Mouse (Mus musculus): ENCODE data around the gene Gm960. TPM values are rescaled to one million over a fixed set of nuclear protein-coding genes. Genes with fewer than 3 reads are reported as not detected.

Gm960 gene
- 1.2 and 1.6 TPM in 2 replicates for polyA plus RNA-seq (2015; fragmentation: Nextera tagmentation; extraction: Ambion mirVana)

DNA sequence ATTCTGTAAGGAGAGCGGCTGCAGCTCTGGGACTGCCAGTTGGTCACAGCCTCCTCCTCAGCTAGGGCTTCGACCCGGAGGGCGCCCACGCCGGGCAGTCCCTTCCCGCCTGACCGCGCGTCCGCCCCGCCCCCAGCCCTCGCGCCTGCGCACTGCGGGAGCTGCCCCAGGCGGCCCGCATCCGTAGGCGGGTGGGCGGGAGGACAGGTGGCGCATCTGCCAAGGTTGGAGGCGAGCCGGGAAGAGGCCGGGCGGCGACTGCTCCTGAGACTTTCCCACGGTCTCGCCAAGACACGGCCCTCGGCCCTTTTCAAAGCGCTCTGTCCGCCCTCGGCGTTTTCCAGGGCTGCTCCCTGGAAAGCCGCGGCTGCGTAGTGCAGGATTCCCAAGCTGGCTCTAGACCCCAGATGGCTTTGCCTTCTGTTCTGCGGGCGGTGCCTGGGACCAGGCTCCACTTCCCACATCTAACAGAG lies at the start of gene Gm960:
Gene Gm960, minus strand, starts transcription at position 464 of the 473 bp plus-strand sequence.

DNA sequence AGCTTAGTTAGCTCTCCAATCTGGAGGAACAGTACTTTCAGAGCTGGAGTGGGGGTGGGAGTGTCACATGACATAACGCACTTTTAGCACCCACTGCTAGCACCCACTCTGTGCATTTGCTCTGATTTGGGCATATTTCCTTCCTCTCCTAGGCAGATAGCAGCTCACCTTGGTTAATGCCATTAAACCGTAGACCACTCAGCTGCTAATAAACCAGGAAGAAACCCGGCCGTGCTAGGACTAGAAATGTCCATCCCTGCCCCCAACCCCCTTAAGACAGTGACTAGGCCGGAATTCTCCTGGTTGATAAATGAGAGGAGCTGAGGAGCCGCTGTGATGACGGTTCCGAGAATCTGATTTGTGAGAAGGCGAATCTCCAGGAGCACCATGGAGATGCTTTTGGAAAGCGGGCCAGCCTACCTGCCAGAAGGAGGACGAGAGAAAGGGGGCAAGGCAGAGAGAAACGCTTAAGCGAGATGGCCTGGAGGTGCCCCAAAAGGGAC lies 12.7 kb upstream of the Gm960 start, which contains the start of gene Sptbn2:
Gene Sptbn2, plus strand, starts transcription at position 70 of the 503 bp plus-strand sequence.

DNA sequence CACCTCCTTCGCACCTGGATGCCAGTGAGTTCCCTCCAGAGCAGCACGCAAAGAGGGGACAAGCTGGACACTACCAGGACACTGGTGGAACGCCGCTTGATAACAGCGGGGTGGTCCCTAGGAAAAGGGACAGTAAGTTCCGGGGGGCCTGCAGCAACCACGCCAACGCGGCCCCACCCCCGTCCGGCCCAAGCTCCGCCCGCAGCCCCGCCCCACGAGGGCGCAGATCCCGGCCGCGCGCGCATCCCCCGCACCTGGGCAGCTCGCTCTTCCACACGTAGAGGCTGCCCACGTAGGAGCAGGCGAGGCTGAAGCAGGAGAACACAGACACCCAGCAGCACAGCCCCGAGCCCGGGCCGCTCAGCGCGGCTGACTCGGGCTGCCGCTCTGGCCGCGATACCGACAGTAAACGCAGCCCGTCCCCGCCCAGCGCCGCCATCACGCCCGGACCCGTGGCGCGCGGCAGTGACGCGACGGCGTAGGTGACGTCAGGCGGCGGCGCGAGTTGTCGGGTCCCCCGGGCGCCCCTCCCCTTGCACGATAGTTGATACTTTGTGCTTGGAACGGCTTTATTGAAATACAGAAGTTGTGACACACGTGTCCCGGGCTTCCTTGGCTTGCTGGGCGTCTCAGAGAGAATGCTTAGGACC lies 73.2 kb downstream of the Gm960 start, which contains the start of gene Rce1:
Gene Rce1, minus strand, starts transcription at position 463 of the 650 bp plus-strand sequence.

DNA sequence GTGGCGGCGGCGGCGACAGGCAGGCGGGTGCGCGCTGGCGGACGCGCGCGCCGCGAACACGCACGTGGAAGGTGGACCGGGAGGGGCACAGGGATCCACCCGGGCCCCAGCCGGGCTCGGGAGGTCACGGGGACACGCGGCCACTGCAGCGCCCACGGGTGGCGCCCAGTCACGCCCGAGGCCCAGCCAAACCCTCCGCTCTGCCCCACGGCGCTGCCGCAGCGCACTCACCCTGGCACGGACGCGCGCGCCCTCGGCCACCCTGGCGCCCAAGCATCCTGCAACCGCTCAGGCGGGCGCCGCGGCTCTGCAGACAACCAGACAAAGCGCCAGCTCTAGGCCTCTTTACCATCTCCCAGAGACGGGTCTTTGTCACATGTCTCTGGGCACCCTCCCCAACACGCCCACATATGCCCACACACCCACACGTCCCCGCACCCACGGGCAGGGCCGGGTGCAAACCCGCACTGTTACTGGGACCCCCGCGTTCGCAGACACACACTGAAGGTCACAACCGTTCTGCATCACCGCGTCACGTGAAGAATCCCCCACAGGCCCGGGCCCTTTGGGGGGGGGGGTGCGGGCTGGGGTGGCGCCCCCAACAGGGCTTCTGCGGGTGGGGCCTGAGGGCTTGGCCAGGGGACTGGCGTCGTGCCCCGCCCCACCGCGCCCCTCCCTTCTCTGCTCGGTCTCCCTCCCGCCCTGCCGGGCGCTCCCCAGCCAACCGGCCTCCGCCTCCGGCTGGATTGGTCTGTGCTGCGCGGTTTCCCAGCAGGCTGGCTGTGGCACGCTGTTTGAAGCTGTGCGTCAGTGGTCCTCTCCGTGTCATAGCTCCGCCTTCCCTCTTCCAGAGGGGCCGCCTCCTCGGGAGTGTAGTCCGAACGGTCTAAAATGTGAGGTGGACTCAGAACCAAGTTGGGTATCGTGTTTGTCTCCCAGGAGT lies 83.0 kb downstream of the Gm960 start, which contains the start of gene Lrfn4:
Gene Lrfn4, minus strand, starts transcription at position 517 of the 943 bp plus-strand sequence.

Small RNAs within 50 kb of the gene (microRNA-seq; reads per million reads assigned to microRNA genes)
- not detected for gene Mir6986

Other genes with a start within 250 kb of the Gm960 start
- 0.64 and 0.74 TPM in 2 replicates for gene Syt12, start 221.2 kb downstream of the Gm960 start, polyA plus RNA-seq (2015; fragmentation: Nextera tagmentation; extraction: Ambion mirVana)
- gene 2010003K11Rik, start 200.1 kb downstream of the Gm960 start, polyA plus RNA-seq (2015; fragmentation: Nextera tagmentation; extraction: Ambion mirVana) = not detected in 2 replicates
- gene Pcx, start 188.2 kb downstream of the Gm960 start, polyA plus RNA-seq (2015; fragmentation: Nextera tagmentation; extraction: Ambion mirVana) = 5.5 and 6.2 TPM in 2 replicates
- gene Lrfn4, start 83.0 kb downstream of the Gm960 start, polyA plus RNA-seq (2015; fragmentation: Nextera tagmentation; extraction: Ambion mirVana) = 1.5 and 1.7 TPM in 2 replicates
- 35.6 and 38.2 TPM in 2 replicates for gene Rce1, start 73.0 kb downstream of the Gm960 start, polyA plus RNA-seq (2015; fragmentation: Nextera tagmentation; extraction: Ambion mirVana)
- 0.84 and 0.91 TPM in 2 replicates for gene Sptbn2, start 12.5 kb upstream of the Gm960 start, polyA plus RNA-seq (2015; fragmentation: Nextera tagmentation; extraction: Ambion mirVana)
- gene Rbm4b, start 57.8 kb upstream of the Gm960 start, polyA plus RNA-seq (2015; fragmentation: Nextera tagmentation; extraction: Ambion mirVana) = 19.3 and 20.2 TPM in 2 replicates
- 17.1 and 20.8 TPM in 2 replicates for gene Rbm4, start 95.2 kb upstream of the Gm960 start, polyA plus RNA-seq (2015; fragmentation: Nextera tagmentation; extraction: Ambion mirVana)
- gene Gm21992, start 112.9 kb upstream of the Gm960 start, polyA plus RNA-seq (2015; fragmentation: Nextera tagmentation; extraction: Ambion mirVana) = 14.5 and 15.7 TPM in 2 replicates
- gene Rbm14, start 113.0 kb upstream of the Gm960 start, polyA plus RNA-seq (2015; fragmentation: Nextera tagmentation; extraction: Ambion mirVana) = 24.3 and 30.8 TPM in 2 replicates
- gene Ccs, start 140.7 kb upstream of the Gm960 start, polyA plus RNA-seq (2015; fragmentation: Nextera tagmentation; extraction: Ambion mirVana) = 45.7 and 45.9 TPM in 2 replicates
- gene Ccdc87, start 140.7 kb upstream of the Gm960 start, polyA plus RNA-seq (2015; fragmentation: Nextera tagmentation; extraction: Ambion mirVana) = 0.04 TPM in 1 of 2 replicates, not detected in the other
- 46.6 and 51.4 TPM in 2 replicates for gene Ctsf, start 156.5 kb upstream of the Gm960 start, polyA plus RNA-seq (2015; fragmentation: Nextera tagmentation; extraction: Ambion mirVana)
- 2.0 and 2.5 TPM in 2 replicates for gene Actn3, start 179.2 kb upstream of the Gm960 start, polyA plus RNA-seq (2015; fragmentation: Nextera tagmentation; extraction: Ambion mirVana)
- 7.5 and 8.5 TPM in 2 replicates for gene Zdhhc24, start 180.0 kb upstream of the Gm960 start, polyA plus RNA-seq (2015; fragmentation: Nextera tagmentation; extraction: Ambion mirVana)
- 1.3 TPM in 2 replicates for gene Bbs1, start 208.0 kb upstream of the Gm960 start, polyA plus RNA-seq (2015; fragmentation: Nextera tagmentation; extraction: Ambion mirVana)
- gene Dpp3, start 229.6 kb upstream of the Gm960 start, polyA plus RNA-seq (2015; fragmentation: Nextera tagmentation; extraction: Ambion mirVana) = 59.2 and 62.6 TPM in 2 replicates
- gene Peli3, start 244.5 kb upstream of the Gm960 start, polyA plus RNA-seq (2015; fragmentation: Nextera tagmentation; extraction: Ambion mirVana) = 0.85 and 1.1 TPM in 2 replicates

Data from urinary bladder, postnatal 0 days (tissue).